ENCODE assay signal across 9 mouse cellular contexts in the genomic region with DNA sequence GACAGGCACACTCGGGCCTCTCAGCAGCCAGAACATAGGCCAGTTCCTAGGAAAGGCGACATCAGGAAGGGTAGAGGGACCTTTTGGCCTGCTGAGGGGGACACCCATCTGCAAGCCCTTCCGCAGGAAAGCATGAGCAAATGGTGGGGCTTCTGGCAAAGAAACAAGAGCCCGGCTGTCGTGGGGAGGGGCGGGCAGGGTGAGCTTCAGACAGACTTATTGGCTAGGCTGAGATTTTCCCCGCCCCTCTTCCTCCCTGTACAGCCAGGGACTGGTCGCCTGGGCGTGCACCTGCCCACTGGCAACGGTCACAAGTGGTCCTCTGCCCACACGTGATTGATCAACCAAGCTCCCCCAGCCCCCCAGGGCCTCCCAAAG. TPM values are rescaled to one million over a fixed set of nuclear protein-coding genes. Genes with fewer than 3 reads are reported as not detected.
DNase-seq lines count a peak whose midpoint lies in the region; ATAC-seq and TF ChIP-seq lines count a peak whose summit lies in the region.
"Had no signal": no experiment of that assay in that cellular context is flagged by ENCODE, and none has a peak within 500 bp of the region (broad histone marks: within the 10 kb centered on the region; RNA-seq: fewer than 3 reads in every experiment).

No protein-coding gene starts in this region.

- no peak for TF ChIP-seq POLR2A in kidney, adult 2 months (IDR thresholded peaks at IDR 0.05; ENCODE audit: low read depth, low read length)

- DNase-seq in frontal cortex, adult 2 months (ENCODE audit: extremely low spot score in 1 of 2, low spot score in 1 of 2): no peak
- DNase-seq in brain, embryonic 18.5 days (ENCODE audit: low read depth, low spot score): peak; percentile 79
- peak; percentile 58 to 79 for DNase-seq in gastrocnemius, postnatal 4 days (ENCODE audit: low spot score in 2 of 2)
- peak; percentile 88 for DNase-seq in kidney, adult 2 months
- peak; percentile 76 for DNase-seq in liver, postnatal 0 days
- peak; percentile 68 for DNase-seq in ovary, adult 18-20 months (ENCODE audit: low spot score)

- no peak for TF ChIP-seq EP300 in liver, postnatal 0 days (IDR thresholded peaks at IDR 0.05; ENCODE audit: low read depth)

- no peaks in the 10 kb centered on the region for H3K36me3 ChIP-seq in kidney, adult 2 months (ENCODE audit: control insufficient read depth, insufficient read depth, low read length)
- H3K36me3 ChIP-seq in liver, postnatal 0 days (replicated peaks; ENCODE audit: insufficient read depth, low read length): no peaks in the 10 kb centered on the region
- H3K36me3 ChIP-seq: G1E had no signal

- WGBS in kidney, adult 2 months: 8% methylated on average over 11 of the region's 11 CpGs
- WGBS in liver, postnatal 0 days (ENCODE audit: insufficient replicate concordance): 18% methylated on average over 11 of the region's 11 CpGs

- H3K27me3 ChIP-seq in kidney, adult 2 months (replicated peaks; ENCODE audit: control insufficient read depth, insufficient read depth, low read length): no peaks in the 10 kb centered on the region
- H3K27me3 ChIP-seq in liver, postnatal 0 days (ENCODE audit: insufficient read depth, low read length): no peaks in the 10 kb centered on the region

- peak overlapping the region; percentile 30; the same call in 1 of the 2 replicates for H3K4me3 ChIP-seq in kidney, adult 2 months (ENCODE audit: insufficient read depth, low read depth, low read length)
- peak overlapping the region; percentile 28 for H3K4me3 ChIP-seq in liver, postnatal 0 days (ENCODE audit: low read depth, low read length)

- peak overlapping the region; percentile 92 for H3K27ac ChIP-seq in kidney, adult 2 months (ENCODE audit: insufficient read depth, low read depth, low read length)
- peak overlapping the region; percentile 87 for H3K27ac ChIP-seq in liver, postnatal 0 days (ENCODE audit: low read depth)

- peak; percentile 50 for ATAC-seq in frontal cortex, adult (ENCODE audit: low TSS enrichment)
- ATAC-seq in liver, postnatal 0 days: peak; percentile 83
- no peak for ATAC-seq in megakaryocyte, adult 5-6 weeks (ENCODE audit: poor library complexity, severe bottlenecking)

- H3K4me1 ChIP-seq in kidney, adult 2 months (ENCODE audit: control insufficient read depth, insufficient read depth, low read length): peaks cover 19% of the 10 kb centered on the region
- H3K4me1 ChIP-seq in liver, postnatal 0 days (ENCODE audit: insufficient read depth): peaks cover 23% of the 10 kb centered on the region

- peak overlapping the region; percentile 62 for H3K4me2 ChIP-seq in liver, postnatal 0 days (ENCODE audit: low read depth, low read length)

- peak overlapping the region; percentile 2 for H3K9ac ChIP-seq in liver, postnatal 0 days (replicated peaks)

- no peak for TF ChIP-seq CTCF in kidney, adult 2 months (conservative IDR thresholded peaks at IDR 0.05; ENCODE audit: insufficient read depth, insufficient read length, low read depth, low read length)
- TF ChIP-seq CTCF in liver, postnatal 0 days (IDR thresholded peaks at IDR 0.05; ENCODE audit: low read depth): no peak

- no peaks in the 10 kb centered on the region for H3K9me3 ChIP-seq in liver, postnatal 0 days (ENCODE audit: low read length)
- H3K9me3 ChIP-seq: G1E had no signal

RNA-seq across cellular contexts. Expression of a gene that starts 4.2 kb away (rescaled TPM):
- polyA plus RNA-seq in frontal cortex, adult 2 months (2012; rRNA removed): 11.0 and 14.7 TPM in 2 replicates
- total RNA-seq in gastrocnemius, postnatal 4 days (2021): 1 to 10 TPM; 4.2 to 4.5 TPM
- polyA plus RNA-seq in kidney, adult 2 months (2012; rRNA removed): 10.1 and 11.4 TPM in 2 replicates
- 6.3 and 8.9 TPM in 2 replicates for polyA plus RNA-seq in liver, postnatal 0 days (2015; fragmentation: Nextera tagmentation; extraction: Ambion mirVana)
- 44.8 and 47.7 TPM in 2 replicates for total RNA-seq in megakaryocyte, adult 5-6 weeks (2015)
- total RNA-seq in megakaryocyte, adult 5-6 weeks (2017): 45.5 and 48.0 TPM in 2 replicates

RNA-seq across cellular contexts. Expression of a gene that starts 8.7 kb away (rescaled TPM):
- polyA plus RNA-seq in frontal cortex, adult 2 months (2012; rRNA removed): 548 and 552 TPM in 2 replicates
- total RNA-seq in gastrocnemius, postnatal 4 days (2021): 100 to 1,000 TPM; 302 to 317 TPM
- polyA plus RNA-seq in kidney, adult 2 months (2012; rRNA removed): 375 and 393 TPM in 2 replicates
- polyA plus RNA-seq in liver, postnatal 0 days (2015; fragmentation: Nextera tagmentation; extraction: Ambion mirVana): 49.0 and 57.5 TPM in 2 replicates
- total RNA-seq in megakaryocyte, adult 5-6 weeks (2015): 111 and 128 TPM in 2 replicates
- 84.1 and 107 TPM in 2 replicates for total RNA-seq in megakaryocyte, adult 5-6 weeks (2017)

RNA-seq across cellular contexts. Expression of a gene that starts 39.0 kb away (rescaled TPM):
- 0.97 and 1.1 TPM in 2 replicates for polyA plus RNA-seq in frontal cortex, adult 2 months (2012; rRNA removed)
- total RNA-seq in gastrocnemius, postnatal 4 days (2021): 10 to 100 TPM; 50.3 to 54.5 TPM
- 18.4 and 22.2 TPM in 2 replicates for polyA plus RNA-seq in kidney, adult 2 months (2012; rRNA removed)
- 2.1 and 2.2 TPM in 2 replicates for polyA plus RNA-seq in liver, postnatal 0 days (2015; fragmentation: Nextera tagmentation; extraction: Ambion mirVana)
- total RNA-seq in megakaryocyte, adult 5-6 weeks (2015): 32.6 and 44.2 TPM in 2 replicates
- 59.2 and 64.7 TPM in 2 replicates for total RNA-seq in megakaryocyte, adult 5-6 weeks (2017)

Comparison
In these comparisons a context has a peak if more than half of its experiments do, and no peak if none do; other contexts are left out.
1. DNase-seq: peak in brain, embryonic 18.5 days (single experiment), gastrocnemius, postnatal 4 days (2 of 2), kidney, adult 2 months (single experiment), liver, postnatal 0 days (single experiment) and ovary, adult 18-20 months (single experiment); none in frontal cortex, adult 2 months (0 of 2).